Mouse (Mus musculus) splenic B cell, adult 2 months (primary cell): ENCODE measurements around the gene Sdhaf1.
A peak's percentile ranks its signal among the peaks of the same experiment; 100 is the strongest.

Experiments
- DNase-seq: peaks from one replicate; pipeline ENCODE4 v3.0.0-alpha.2; 2011; ENCODE audit warnings: low read depth, low spot score
- H3K27me3 ChIP-seq: 2 replicates; pipeline ENCODE4 v1.6.1; 2012; ENCODE audit warnings: mild to moderate bottlenecking, low read length, moderate library complexity, mixed read lengths; ENCODE audit not compliant: control insufficient read depth, poor library complexity, insufficient read depth, severe bottlenecking
- H3K36me3 ChIP-seq: 2 replicates; pipeline ENCODE4 v1.6.1; 2012; ENCODE audit warnings: mild to moderate bottlenecking, low read length, moderate library complexity, mixed read lengths; ENCODE audit not compliant: control insufficient read depth, poor library complexity, insufficient read depth, severe bottlenecking

The Sdhaf1 gene

DNA sequence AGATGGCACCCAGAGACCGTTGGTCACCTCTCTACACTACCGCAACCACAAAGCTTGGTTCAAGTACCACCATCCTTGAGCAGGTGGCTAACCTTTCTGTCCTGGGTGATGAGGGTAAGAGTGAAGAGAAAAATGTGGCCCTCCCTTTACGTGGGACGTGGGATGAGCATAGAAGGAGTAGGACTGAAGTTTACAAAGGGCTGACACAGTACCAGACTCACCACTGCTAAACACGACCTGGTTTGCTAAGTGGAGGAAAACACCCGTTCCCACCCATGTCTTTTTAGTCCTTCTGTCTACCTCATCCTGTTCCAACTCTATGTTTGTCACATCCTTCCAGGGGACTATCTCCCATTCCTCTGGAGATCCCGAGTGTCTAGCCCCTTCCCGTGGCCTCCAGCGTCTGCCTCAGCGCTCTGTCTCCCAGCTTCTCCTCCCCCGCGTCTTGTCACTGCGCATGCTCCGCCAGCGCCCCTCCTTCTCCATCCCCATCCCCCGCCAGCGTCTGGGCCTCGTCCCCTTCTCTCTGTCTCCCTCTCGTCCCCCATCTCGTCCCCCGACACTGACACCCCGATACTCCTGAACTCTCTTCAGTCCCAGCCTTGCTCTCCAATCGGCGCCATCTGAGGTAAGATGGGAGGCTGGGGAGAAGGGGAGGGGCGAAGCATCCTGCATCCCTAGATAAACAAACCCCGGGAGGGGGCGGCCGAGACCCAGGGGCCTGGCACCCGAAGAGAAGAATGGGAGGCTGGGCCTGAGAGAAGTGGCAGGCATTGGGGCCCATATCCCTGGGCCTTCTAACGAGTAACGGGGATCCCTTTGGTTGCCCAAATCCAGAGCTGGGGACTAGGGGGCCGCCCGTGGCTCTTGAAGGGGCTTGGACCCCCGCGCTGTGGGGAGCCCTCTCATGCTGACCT is 32.2 kb downstream of the Sdhaf1 start, which contains the start of gene Clip3:
Clip3 (plus strand) TSS at position 514 of the 917 bp plus-strand sequence.
- DNase-seq: no peak
- Histone ChIP-seq H3K27me3 (0 out of 2 replicates have a peak, but pooled peaks cover 1% of the 10 kb centered on the region), H3K36me3 (no peaks in the 10 kb centered on the region)

DNA sequence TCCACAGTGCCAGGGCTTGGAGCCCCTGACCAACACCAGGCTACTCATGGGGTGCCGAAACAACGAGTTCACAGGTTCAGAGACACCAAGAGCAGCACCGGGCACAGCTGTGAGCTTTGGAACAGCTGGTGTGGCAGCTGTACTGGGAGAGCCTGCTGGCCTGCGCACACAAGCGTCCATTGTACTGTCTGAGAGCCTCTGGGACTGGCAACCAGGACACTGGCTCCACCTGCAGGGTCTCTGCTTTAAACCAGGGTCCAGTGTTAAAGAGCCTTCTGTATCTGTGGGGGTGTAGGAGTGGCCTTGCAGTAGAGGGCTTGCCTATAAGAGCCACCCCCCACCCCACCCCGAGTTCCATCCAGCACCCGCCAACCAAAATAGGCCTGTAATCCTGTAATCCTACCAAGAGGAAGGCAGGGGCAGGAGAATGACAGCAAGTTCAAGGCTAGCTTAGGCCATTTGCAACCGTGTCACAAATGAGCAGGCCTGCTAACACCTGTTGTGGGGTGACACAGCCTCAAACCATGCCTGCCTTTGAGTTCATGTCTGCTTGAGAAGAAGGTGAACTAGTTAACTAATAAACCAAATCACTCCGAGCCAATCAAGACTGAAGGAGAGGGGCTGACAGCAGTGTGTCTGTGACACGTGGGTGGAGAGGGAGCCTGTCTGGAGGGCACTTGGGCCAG is 33.8 kb downstream of the Sdhaf1 start:
- Histone ChIP-seq H3K36me3 (no peaks in the 10 kb centered on the region), H3K27me3 (0 out of 2 replicates have a peak, but pooled peaks cover 1% of the 10 kb centered on the region)
- no peak for DNase-seq

DNA sequence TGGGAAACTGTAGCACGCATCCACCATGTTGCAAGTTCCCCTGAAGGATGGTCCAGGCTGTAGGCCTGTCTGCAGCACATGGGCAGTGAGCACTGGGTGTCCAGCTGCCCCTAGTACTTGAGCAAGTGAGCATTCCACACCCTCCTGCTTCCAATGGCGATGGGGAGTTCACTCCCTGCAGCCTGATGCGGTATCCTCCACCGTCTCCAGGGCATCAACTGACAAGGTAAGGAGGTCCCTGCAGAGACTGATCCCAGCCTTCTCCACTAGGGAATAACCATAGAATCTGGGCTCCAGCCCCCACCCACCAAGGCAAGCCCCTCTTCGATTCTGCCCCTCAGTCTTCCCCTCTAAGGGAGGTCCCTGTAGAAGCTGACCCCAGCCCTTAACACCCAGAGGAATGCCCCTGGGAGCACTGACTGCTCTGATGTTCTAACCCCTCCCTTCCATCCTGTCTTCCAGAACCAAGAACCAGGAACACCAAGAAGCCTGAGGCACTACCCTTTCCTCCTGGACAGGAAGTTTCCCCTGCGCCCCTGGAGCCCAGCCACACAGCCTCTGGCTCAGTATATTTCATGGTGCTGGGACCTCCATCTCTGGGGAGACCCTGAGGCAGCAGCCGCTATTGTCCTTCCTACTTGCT is 34.5 kb downstream of the Sdhaf1 start:
- Histone ChIP-seq H3K27me3 (0 out of 2 replicates have a peak, but pooled peaks cover 1% of the 10 kb centered on the region), H3K36me3 (no peaks in the 10 kb centered on the region)
- no peak for DNase-seq

DNA sequence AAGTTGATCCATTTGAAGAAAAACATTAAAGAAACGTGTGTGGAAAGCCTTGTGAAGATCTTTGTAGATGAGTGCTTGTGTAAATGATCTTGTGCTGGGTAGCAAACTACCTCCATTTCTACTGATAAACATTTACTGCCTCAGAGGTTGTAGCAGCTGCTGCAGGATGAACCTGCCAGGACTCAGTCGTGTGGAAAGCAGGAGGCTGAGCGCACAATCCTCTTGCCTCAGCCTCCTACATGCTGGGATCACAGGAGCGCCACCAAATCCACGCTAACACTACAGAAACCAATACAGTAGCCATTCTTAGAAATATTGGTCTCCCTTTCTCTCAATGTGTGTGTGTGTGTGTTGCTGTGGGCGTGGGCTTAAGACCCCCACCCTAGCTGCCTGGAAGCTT is 35.6 kb downstream of the Sdhaf1 start:
- Histone ChIP-seq H3K36me3 (no peaks in the 10 kb centered on the region), H3K27me3 (0 out of 2 replicates have a peak, but pooled peaks cover 1% of the 10 kb centered on the region)
- DNase-seq: no peak

DNA sequence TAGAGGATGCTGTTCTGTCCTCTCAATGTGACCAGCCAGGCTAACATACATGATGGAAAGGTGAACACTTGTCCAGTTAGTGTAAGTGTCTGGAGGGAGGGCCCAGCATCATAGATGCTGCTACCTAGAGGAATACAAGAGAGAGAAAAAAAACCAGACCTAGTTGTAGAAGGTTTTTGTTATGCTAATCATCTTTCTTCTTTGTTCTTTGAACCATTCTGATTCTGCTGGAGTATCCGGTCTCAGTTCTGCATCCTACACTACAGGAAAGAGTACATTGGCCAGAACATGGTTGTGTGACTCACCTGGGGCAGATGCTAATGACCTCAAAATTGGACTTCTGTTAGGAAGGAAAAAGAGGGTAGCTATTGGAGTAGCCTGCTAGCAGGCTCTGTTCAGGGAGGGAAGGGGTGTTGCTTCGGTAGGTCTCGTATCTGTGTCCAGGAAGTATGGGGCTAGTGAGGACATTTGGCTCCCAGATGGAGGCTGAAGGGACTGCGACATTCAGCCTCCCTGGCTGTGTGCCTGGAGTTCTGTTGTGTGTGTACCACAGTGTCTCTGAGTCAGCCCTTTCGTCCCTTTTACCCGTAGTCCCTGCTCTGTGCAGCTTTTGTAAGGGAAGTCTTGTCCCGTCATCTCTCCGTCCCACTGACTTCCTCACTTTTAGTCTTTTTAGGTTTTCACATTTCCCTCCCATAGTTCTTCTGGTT is 36.8 kb downstream of the Sdhaf1 start:
- no peaks in the 10 kb centered on the region for H3K36me3 ChIP-seq
- 0 out of 2 replicates have a peak, but pooled peaks cover 1% of the 10 kb centered on the region for H3K27me3 ChIP-seq
- DNase-seq: no peak

DNA sequence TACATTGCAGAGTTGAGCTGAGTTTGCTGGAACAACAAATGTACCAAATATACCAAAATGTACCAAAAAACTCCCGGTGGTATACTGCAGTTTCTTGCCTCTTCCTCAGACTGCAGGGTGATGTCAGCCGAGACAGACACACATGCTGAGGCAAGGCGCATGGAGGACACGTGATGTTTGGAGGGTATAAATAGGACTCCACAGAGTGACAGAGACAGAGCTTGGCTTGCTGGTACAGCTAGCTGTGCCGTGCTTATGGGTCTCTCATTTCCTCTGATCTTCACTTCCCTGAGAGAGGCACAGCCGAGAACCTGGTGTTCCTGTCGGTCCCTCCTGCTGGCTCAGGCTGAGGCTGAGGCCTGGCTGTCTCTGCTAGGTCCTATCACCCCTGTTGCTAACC is 41.0 kb downstream of the Sdhaf1 start:
- DNase-seq: no peak
- H3K36me3 ChIP-seq: no peaks in the 10 kb centered on the region
- H3K27me3 ChIP-seq: no peaks in the 10 kb centered on the region

DNA sequence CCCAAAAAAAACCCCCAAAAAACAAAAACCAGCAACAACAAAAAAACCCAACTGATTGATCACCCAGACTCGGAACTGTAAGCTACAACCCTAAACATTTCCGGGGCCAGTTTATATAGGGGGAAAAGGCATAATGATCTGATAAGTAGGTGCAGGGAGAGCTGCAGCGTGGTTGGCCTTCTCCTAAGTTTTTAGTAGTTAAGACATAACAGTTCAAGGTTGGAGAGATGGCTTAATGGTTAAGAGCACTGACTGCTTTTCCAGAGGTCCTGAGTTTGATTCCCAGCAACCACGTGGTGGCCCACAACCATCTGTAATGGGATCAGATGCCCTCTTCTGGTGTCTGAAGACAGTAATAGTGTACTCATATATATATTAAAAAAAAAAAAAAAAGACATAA is 42.2 kb downstream of the Sdhaf1 start:
- no peak for DNase-seq
- no peaks in the 10 kb centered on the region for H3K36me3 ChIP-seq
- no peaks in the 10 kb centered on the region for H3K27me3 ChIP-seq

DNA sequence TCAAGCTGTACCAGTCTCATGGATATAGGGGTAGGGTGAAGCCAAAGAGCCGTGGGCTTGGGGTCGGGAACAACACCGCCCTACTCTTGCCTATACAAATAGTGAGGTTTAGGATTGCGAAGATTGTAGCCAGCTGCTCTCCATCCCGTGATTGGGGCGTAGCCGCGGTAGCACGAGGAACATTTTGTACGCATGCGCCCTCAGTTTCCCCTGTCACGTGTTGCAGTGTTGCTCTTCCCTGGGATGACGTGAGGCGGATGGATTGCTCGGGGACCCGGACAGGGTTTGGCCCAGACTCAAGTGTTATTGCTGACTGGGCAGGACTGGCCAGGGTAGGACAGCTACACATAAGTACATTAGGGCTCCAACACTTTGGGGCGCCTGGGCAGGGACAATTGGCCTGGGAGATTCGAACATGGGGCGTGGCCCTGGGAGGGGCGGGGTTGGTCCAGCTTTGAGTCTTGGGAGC is 43.0 kb downstream of the Sdhaf1 start:
- DNase-seq: peak; percentile 93
- H3K36me3 ChIP-seq: no peaks in the 10 kb centered on the region
- no peaks in the 10 kb centered on the region for H3K27me3 ChIP-seq

DNA sequence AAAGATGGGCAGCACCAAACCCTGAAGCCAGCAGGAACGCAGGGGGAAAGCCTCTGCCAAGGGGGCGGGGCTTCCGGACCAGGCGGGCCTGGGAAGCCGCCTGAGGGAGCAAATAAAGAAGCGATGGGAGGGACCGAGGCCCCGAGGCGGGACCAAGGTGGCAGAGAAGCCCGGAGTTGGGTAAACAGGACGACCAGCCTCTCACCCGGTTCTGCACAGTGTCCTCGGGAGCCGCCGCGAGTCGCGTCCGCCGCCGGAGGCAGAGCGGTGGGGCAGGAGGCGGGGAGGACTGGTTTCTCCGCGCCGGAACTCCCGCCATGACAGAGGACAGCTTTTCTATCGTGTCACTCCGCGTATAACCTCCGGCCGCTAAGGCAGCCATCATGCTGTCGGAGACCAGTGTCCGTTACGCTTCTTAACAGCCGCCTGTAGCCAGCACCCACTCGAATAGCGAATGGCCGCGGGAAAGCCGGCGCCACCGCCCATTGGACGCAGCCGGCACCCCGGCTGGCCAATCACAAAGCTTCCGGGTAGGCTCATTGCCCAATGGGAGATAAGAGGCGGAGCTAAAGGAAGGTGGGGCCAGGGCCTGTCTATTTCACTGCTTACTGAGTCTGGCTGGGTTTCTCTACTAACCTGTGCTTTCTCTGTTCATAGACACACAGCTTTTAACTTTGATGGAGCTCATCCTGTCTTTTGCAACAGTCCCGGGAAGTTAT is 43.6 kb downstream of the Sdhaf1 start, which contains the start of the genes Thap8 and Wdr62:
Thap8 (plus strand) TSS at position 144 of the 719 bp plus-strand sequence.
Wdr62 (minus strand) TSS at position 469 of the 719 bp plus-strand sequence.
- peak; percentile 96 for DNase-seq
- Histone ChIP-seq H3K27me3 (no peaks in the 10 kb centered on the region), H3K36me3 (no peaks in the 10 kb centered on the region)

DNA sequence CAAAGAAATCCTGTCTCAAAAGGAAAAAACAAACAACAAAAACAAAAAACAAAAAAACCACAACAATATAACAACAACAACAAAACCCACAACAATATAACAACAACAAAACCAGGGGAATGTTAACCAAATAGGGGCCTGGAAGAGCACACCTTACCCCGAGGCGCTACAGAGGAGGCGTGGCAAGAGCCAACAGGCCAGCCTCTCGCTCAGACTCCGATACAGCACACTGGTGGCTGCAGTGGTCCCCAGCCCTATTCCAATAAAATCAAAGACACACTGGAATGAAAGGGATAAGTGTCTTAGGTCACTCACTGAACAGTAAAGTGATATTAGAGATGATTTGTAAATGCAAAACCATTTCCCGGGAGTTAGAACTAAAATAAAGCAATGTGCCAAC is 44.2 kb downstream of the Sdhaf1 start:
- DNase-seq: no peak
- Histone ChIP-seq H3K27me3 (no peaks in the 10 kb centered on the region), H3K36me3 (no peaks in the 10 kb centered on the region)

DNA sequence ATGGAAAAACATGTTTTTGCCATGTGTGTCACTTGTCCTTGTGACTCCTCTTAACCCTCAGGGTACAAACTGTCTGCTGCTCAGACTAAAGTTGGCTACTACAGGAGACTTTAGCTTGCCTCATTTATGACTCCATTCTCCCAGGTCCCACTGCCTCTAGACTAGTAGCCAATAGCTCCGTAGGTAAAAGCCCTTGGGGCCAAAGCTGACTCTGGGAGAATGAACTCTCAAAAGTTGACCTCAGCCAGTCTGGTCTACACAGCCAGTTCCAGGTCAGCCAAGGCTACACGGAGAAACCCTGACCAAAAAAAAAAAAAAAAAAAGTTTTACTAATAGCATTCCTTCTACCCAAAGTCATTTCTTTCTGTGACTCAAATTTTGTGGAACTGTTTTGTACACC is 44.8 kb downstream of the Sdhaf1 start:
- Histone ChIP-seq H3K27me3 (no peaks in the 10 kb centered on the region), H3K36me3 (no peaks in the 10 kb centered on the region)
- no peak for DNase-seq

DNA sequence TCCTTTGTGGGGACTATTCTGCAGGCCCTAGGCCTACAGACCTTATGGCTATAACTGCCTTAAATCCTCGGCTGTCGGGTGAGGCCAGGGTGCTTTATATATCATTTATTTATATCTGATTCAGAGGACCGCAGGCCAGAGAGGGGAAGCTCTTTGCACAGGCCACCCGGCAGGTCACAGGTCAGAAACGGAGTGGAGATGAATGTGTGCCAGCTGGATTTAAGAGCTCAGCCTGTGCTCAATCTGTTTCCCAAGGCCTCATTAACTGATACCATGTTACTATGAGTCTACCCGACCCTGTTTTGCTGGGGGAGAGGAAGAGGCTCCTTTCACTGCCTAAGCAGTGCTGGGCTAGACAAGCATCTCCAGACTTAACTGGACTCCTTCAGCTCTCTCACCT is 49.3 kb downstream of the Sdhaf1 start:
- H3K27me3 ChIP-seq: no peaks in the 10 kb centered on the region
- no peaks in the 10 kb centered on the region for H3K36me3 ChIP-seq

More for the DNA sequence above, 49.3 kb downstream of the Sdhaf1 start:
- DNase-seq: no peak
